Mouse (Mus musculus): ENCODE measurements around the gene Tle3. TPM values are rescaled to one million over a fixed set of nuclear protein-coding genes. Genes with fewer than 3 reads are reported as not detected.

The Tle3 gene
- polyA plus RNA-seq, 2 experiments = 45.1 to 113 TPM

DNA sequence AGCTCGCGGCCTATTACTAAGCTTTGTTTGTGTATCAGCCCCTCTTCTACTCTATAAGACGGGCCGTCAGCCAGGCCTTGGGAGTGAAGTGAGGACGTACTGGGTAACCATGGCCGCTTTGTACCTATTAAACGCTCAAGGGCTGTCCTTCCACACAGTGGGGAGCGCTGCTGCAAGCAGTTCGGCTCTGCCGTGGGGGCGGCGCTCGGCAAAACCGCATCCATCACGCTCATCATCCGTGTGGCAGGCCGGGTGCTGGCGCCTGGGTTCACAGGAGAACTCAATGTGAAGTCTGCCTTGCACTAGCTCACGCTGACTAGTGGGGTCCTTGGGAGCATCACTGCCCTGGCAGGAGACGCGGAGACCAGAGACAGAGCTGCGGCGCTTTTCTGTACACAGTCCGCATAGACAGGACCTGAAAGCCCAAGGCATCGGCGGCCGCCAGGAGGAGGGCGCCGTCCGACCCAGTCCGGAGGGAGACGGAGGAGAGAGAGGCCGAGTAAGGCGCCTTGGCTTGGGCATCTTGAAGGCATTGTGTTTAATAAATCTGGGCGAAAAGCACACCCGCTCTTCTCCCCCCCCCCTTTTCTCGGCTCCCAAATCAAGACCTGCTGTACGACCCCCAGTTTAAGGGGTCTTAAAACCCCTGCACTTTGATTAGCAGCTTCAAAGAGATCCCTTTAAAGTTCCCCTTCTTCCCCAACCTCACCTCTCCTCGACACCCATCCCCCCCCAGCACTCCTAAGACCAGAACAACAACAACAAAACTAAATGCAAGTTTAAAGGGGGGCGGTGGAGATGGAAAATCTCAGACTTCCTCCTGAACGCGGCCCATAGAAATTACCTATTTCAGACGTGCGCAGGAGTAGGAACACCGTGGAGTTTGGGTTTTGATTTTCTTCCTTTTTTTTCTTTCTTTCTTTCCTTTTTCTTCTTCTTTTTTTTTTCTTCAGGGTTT, 2.6 kb upstream of the Tle3 start:
- Histone ChIP-seq H3K36me3 (ENCODE audit: control insufficient read depth, insufficient read depth, low read length) (no peaks in the 10 kb centered on the region), H3K9ac (ENCODE audit: low read depth, low read length, severe bottlenecking) (peak overlapping the region; percentile 18; the same call in 1 of the 2 replicates), H3K4me3 (replicated peaks; ENCODE audit: low read length) (peak overlapping the region; percentile 34), H3K27ac (replicated peaks; ENCODE audit: low read depth, low read length) (peak overlapping the region; percentile 79), H3K4me1 (ENCODE audit: control insufficient read depth, insufficient read depth, low read length) (peaks cover 28% of the 10 kb centered on the region), H3K4me2 (replicated peaks; ENCODE audit: low read depth, low read length, severe bottlenecking) (peak overlapping the region; percentile 60), H3K27me3 (ENCODE audit: control insufficient read depth, insufficient read depth, low read length) (no peaks in the 10 kb centered on the region), H3K9me3 (ENCODE audit: control insufficient read depth, low read length) (no peaks in the 10 kb centered on the region)
- DNase-seq (ENCODE audit: low spot score) (peak; percentile 59), ATAC-seq (ENCODE audit: low FRiP score, low read depth) (no peak)
- WGBS = under 1% methylated on average over 41 of the region's 45 CpGs
- no peak for TF ChIP-seq POLR2A (IDR thresholded peaks at IDR 0.05; ENCODE audit: borderline replicate concordance, extremely low read depth, insufficient read depth, insufficient read length)

DNA sequence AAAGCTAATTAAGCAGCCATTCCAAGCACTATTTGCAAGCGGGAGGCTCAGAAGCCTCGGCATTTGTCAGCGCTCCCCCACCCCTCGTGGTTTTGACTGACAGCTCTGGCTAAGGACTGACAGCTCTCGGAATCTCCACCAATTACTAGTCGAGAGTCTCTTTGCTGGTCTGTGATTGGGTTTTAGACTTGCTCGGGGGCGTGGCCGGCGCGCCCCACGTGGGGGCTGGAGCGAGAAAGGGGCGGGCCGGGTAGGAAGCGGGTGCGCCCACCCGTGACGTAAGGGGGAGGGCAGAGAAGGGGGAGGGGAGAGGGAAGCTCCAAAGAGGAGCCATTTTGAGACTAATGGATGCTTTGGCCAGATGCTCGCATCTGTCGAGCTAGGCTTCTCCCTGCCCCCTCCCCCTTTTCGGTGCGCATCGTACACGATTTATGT, 1.7 kb upstream of the Tle3 start:
- Histone ChIP-seq H3K27ac (replicated peaks; ENCODE audit: low read depth, low read length) (peak overlapping the region; percentile 94), H3K9me3 (ENCODE audit: control insufficient read depth, low read length) (no peaks in the 10 kb centered on the region), H3K4me1 (ENCODE audit: control insufficient read depth, insufficient read depth, low read length) (peaks cover 33% of the 10 kb centered on the region), H3K9ac (ENCODE audit: low read depth, low read length, severe bottlenecking) (peak overlapping the region; percentile 70), H3K4me3 (replicated peaks; ENCODE audit: low read length) (peak overlapping the region; percentile 98), H3K27me3 (ENCODE audit: control insufficient read depth, insufficient read depth, low read length) (no peaks in the 10 kb centered on the region), H3K36me3 (ENCODE audit: control insufficient read depth, insufficient read depth, low read length) (0 out of 2 replicates have a peak, but pooled peaks cover 3% of the 10 kb centered on the region), H3K4me2 (replicated peaks; ENCODE audit: low read depth, low read length, severe bottlenecking) (peak overlapping the region; percentile 98)
- DNase-seq (ENCODE audit: low spot score) (peak; percentile 99), ATAC-seq (ENCODE audit: low FRiP score, low read depth) (peak; percentile 85)
- peak; percentile 33; the same call in 1 of the 2 replicates for TF ChIP-seq POLR2A (IDR thresholded peaks at IDR 0.05; ENCODE audit: borderline replicate concordance, extremely low read depth, insufficient read depth, insufficient read length)
- WGBS = under 1% methylated on average over 21 of the region's 25 CpGs

DNA sequence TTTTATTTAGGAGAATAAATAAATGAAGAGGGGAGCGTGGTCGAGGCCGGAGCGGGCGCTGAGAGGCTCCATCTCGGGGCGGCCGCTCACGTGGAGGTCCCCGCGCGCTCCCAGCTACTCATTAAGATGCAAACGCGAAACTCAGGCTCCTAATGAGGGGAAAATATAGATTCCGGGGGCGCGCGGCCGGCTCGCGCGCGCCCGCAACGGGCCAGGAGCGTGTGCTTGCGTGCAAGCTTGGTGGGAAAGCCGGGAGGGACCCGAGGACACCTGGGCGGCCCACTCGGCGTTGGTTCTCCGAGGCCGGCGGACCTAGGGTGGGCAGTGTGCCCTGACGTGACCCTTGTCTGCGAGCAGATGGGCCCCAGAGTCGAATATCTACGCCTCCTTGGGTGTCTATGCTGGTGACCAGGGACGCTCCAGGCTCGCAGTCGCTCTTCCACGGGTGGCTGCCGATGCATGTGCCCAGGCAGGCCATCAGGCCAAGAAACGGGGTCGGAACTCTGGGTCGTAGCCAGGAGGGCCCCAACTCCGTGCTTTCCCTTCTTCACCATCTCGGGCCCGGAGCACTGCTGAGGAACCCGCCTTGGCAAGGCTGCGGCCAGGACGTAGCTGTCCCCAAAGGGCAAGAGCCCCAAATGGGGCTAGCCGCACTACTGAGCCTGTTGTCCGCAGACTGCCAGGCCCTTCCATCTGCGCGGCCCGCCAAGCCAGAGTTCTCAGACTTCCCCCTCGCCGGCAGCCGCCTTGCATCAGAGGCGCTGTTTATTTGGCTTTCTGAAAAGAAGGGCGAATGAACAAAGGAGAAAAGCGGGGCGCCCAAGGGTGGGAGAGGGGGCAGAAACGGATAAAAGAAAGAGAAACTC, 1.0 kb upstream of the Tle3 start:
- whole genome bisulfite sequencing = 1% methylated on average over 64 of the region's 66 CpGs
- 0 out of 2 replicates have a peak, but pooled peaks have one; percentile 1 for TF ChIP-seq POLR2A (IDR thresholded peaks at IDR 0.05; ENCODE audit: borderline replicate concordance, extremely low read depth, insufficient read depth, insufficient read length)
- H3K4me1 ChIP-seq (ENCODE audit: control insufficient read depth, insufficient read depth, low read length) = peaks cover 39% of the 10 kb centered on the region
- H3K4me2 ChIP-seq (replicated peaks; ENCODE audit: low read depth, low read length, severe bottlenecking) = peak overlapping the region; percentile 98
- peaks cover 7% of the 10 kb centered on the region for H3K36me3 ChIP-seq (ENCODE audit: control insufficient read depth, insufficient read depth, low read length)
- DNase-seq (ENCODE audit: low spot score) (peak; percentile 50), ATAC-seq (ENCODE audit: low FRiP score, low read depth) (peak; percentile 2)
- peak overlapping the region; percentile 98 for H3K4me3 ChIP-seq (replicated peaks; ENCODE audit: low read length)
- H3K27me3 ChIP-seq (ENCODE audit: control insufficient read depth, insufficient read depth, low read length) = no peaks in the 10 kb centered on the region
- H3K27ac ChIP-seq (replicated peaks; ENCODE audit: low read depth, low read length) = peak overlapping the region; percentile 94
- peak overlapping the region; percentile 70 for H3K9ac ChIP-seq (ENCODE audit: low read depth, low read length, severe bottlenecking)
- no peaks in the 10 kb centered on the region for H3K9me3 ChIP-seq (ENCODE audit: control insufficient read depth, low read length)

DNA sequence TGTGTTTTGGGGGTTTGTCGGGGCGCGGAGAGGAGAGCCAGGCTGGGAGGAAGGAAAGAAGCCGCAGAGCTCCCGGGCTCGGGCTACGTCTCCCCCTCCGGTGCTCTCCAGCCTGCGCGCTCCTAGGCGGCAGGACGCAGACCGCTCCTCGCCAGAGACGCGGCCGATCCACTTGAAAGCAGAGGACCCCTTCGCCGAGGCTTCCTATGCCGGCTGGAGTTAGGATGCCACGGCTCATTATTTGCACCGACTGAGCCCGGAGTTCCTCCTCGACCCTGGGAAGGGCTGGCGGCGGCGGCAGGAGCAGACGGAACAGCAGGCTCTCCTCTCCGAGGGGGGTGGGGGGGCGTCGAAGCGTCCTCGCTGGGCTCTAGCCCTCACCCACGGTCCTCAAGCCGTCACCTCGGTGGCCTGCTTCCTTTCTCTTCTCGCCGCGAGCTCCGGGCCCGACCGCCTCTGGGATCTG, 377 bp downstream of the Tle3 start:
- peak overlapping the region; percentile 95 for H3K27ac ChIP-seq (replicated peaks; ENCODE audit: low read depth, low read length)
- peak overlapping the region; percentile 99 for H3K9ac ChIP-seq (ENCODE audit: low read depth, low read length, severe bottlenecking)
- ATAC-seq (ENCODE audit: low FRiP score, low read depth) = peak; percentile 7
- H3K4me1 ChIP-seq (ENCODE audit: control insufficient read depth, insufficient read depth, low read length) = peaks cover 52% of the 10 kb centered on the region
- under 1% methylated on average over 36 of the region's 42 CpGs for WGBS
- peak overlapping the region; percentile 98 for H3K4me2 ChIP-seq (replicated peaks; ENCODE audit: low read depth, low read length, severe bottlenecking)
- no peaks in the 10 kb centered on the region for H3K9me3 ChIP-seq (ENCODE audit: control insufficient read depth, low read length)
- DNase-seq (ENCODE audit: low spot score) = no peak
- H3K4me3 ChIP-seq (replicated peaks; ENCODE audit: low read length) = peak overlapping the region; percentile 98
- TF ChIP-seq POLR2A (IDR thresholded peaks at IDR 0.05; ENCODE audit: borderline replicate concordance, extremely low read depth, insufficient read depth, insufficient read length) = peak; percentile 10; the same call in 1 of the 2 replicates
- peaks cover 21% of the 10 kb centered on the region for H3K36me3 ChIP-seq (ENCODE audit: control insufficient read depth, insufficient read depth, low read length)
- no peaks in the 10 kb centered on the region for H3K27me3 ChIP-seq (ENCODE audit: control insufficient read depth, insufficient read depth, low read length)
